Mouse (Mus musculus) olfactory bulb, adult 2 months (tissue): ENCODE measurements around the gene Bmpr1b.

Experiments used
- CTCF ChIP-seq: fragments of 200-500 bp; IDR thresholded peaks from 2 replicates; pipeline ENCODE4 v1.5.1; 2012; ENCODE audit warnings: low read depth, mild to moderate bottlenecking, low read length, moderate library complexity; ENCODE audit not compliant: insufficient read depth
- POLR2A ChIP-seq: fragments of 200-500 bp; IDR thresholded peaks from 2 replicates; pipeline ENCODE4 v1.6.1; 2012; ENCODE audit warnings: mild to moderate bottlenecking, low read depth, low read length, moderate library complexity; ENCODE audit not compliant: insufficient read depth

- no peak for TF ChIP-seq CTCF
- no peak for TF ChIP-seq POLR2A
These were observed 70.1 kb downstream of the Bmpr1b start for GRCm38 (mm10) chr3:142099151-142099550.
